Mouse (Mus musculus): ENCODE results near the gene Aipl1. TPM values are rescaled to one million over a fixed set of nuclear protein-coding genes. Genes with fewer than 3 reads are reported as not detected.

Aipl1 gene
- polyA plus RNA-seq, 1 experiment from 2014 or later: 0.11 TPM

DNA sequence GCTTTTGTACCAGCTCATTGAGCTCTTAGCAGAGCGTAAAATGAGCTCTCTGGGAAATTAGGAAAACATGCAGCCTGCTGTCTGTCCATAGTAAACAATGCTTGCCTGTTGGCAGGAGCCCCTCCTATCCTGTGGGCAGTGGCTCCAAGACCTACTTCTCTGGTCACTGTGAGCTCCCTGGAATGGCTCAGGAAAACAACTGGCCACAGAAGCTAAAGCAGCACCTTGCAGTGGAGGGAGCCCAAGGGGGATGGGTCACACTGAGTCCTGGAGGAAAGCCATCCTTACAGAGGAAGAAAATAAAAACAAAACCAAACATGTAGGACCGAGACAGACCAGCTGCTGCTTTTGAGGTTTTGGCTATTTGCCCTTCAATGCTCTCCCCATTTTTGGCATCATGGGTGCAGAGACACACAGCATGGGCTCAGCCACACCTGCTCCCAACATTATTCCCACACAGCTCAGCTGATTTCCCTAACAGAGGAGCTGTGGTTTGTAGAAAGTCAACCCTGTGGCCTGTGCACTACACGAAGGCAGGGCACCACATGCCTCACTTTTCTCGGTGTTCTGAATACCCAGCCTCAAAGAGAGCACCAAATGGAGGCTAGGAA is 52.1 kb downstream of the Aipl1 start:
- peak; percentile 47; the same call in 1 of the 2 replicates for ATAC-seq (ENCODE audit: low read depth)
- no peaks in the 10 kb centered on the region for H3K9me3 ChIP-seq (ENCODE audit: control insufficient read depth, low read length)
- H3K9ac ChIP-seq (ENCODE audit: low read depth, low read length): no peak overlapping the region
- no peak overlapping the region for H3K4me3 ChIP-seq (ENCODE audit: low read depth, low read length)
- no peak overlapping the region for H3K27ac ChIP-seq (replicated peaks; ENCODE audit: low read depth, low read length)
- 28% methylated on average over 4 of the region's 4 CpGs for WGBS
- no peaks in the 10 kb centered on the region for H3K36me3 ChIP-seq (ENCODE audit: control insufficient read depth, insufficient read depth, low read length)
- H3K4me1 ChIP-seq (ENCODE audit: control insufficient read depth, insufficient read depth, low read length): no peaks in the 10 kb centered on the region
- no peak overlapping the region for H3K4me2 ChIP-seq (ENCODE audit: low read depth, low read length)
- peak; percentile 28 for DNase-seq (ENCODE audit: low spot score)
- no peaks in the 10 kb centered on the region for H3K27me3 ChIP-seq (replicated peaks; ENCODE audit: control insufficient read depth, insufficient read depth, low read length)

- ATAC-seq (ENCODE audit: low read depth) (no peak), DNase-seq (ENCODE audit: low spot score) (no peak)
- no peaks in the 10 kb centered on the region for H3K9me3 ChIP-seq (ENCODE audit: control insufficient read depth, low read length)
- no peaks in the 10 kb centered on the region for H3K4me1 ChIP-seq (ENCODE audit: control insufficient read depth, insufficient read depth, low read length)
- no peak overlapping the region for H3K9ac ChIP-seq (ENCODE audit: low read depth, low read length)
- no peaks in the 10 kb centered on the region for H3K27me3 ChIP-seq (replicated peaks; ENCODE audit: control insufficient read depth, insufficient read depth, low read length)
- H3K4me3 ChIP-seq (ENCODE audit: low read depth, low read length): no peak overlapping the region
- H3K4me2 ChIP-seq (ENCODE audit: low read depth, low read length): no peak overlapping the region
- H3K27ac ChIP-seq (replicated peaks; ENCODE audit: low read depth, low read length): no peak overlapping the region
- 69% methylated on average over 2 of the region's 2 CpGs for WGBS
- H3K36me3 ChIP-seq (ENCODE audit: control insufficient read depth, insufficient read depth, low read length): no peaks in the 10 kb centered on the region
Measured at GRCm38 (mm10) chr11:71984093-71984492, 53.2 kb downstream of the Aipl1 start.

Other genes starting within 250 kb of the Aipl1 start
- gene Pimreg, start 4.5 kb upstream of the Aipl1 start, polyA plus RNA-seq (2014; fragmentation: Nextera tagmentation; extraction: Ambion mirVana): 77.9 and 92.6 TPM in 2 replicates
- 0.89 and 0.96 TPM in 2 replicates for gene Pitpnm3, start 98.3 kb upstream of the Aipl1 start, polyA plus RNA-seq (2014; fragmentation: Nextera tagmentation; extraction: Ambion mirVana)
- gene Gm43951, start 169.3 kb upstream of the Aipl1 start, polyA plus RNA-seq (2014; fragmentation: Nextera tagmentation; extraction: Ambion mirVana): 0.13 and 0.15 TPM in 2 replicates
- 9.0 and 11.8 TPM in 2 replicates for gene 4933427D14Rik, start 169.9 kb upstream of the Aipl1 start, polyA plus RNA-seq (2014; fragmentation: Nextera tagmentation; extraction: Ambion mirVana)
- gene Txndc17, start 170.0 kb upstream of the Aipl1 start, polyA plus RNA-seq (2014; fragmentation: Nextera tagmentation; extraction: Ambion mirVana): 197 and 203 TPM in 2 replicates
- gene Med31, start 178.1 kb upstream of the Aipl1 start, polyA plus RNA-seq (2014; fragmentation: Nextera tagmentation; extraction: Ambion mirVana): 40.6 and 42.0 TPM in 2 replicates
- gene Slc13a5, start 229.7 kb upstream of the Aipl1 start, polyA plus RNA-seq (2014; fragmentation: Nextera tagmentation; extraction: Ambion mirVana): 8.3 and 14.0 TPM in 2 replicates